Mouse (Mus musculus) liver, embryonic 14.5 days (tissue): ENCODE measurements at regions not wholly inside any gene's neighbourhood (a gene's known extent, or its start where the extent isn't known, plus 50 kb on each side); places are given as distances from the start of the nearest gene placed in this dataset.

Source experiments
- CTCF ChIP-seq: IDR thresholded peaks from 2 replicates; pipeline ENCODE4 v1.5.1; 2016; ENCODE audit warnings: antibody characterized with exemption, low read depth, control low read depth
- EP300 ChIP-seq: IDR thresholded peaks from 2 replicates; pipeline ENCODE4 v1.6.1; 2016; ENCODE audit warnings: antibody characterized with exemption, low read depth

- TF ChIP-seq CTCF (no peak), EP300 (no peak)
Measured at GRCm38 (mm10) chr2:45901892-45902291, 784.7 kb upstream of the Zeb2 start.
